Mouse (Mus musculus): ENCODE results near the gene Zfp950. TPM values are rescaled to one million over a fixed set of nuclear protein-coding genes. Genes with fewer than 3 reads are reported as not detected.

Zfp950 gene
- 24.5 TPM for polyA plus RNA-seq (2017; shearing (Covaris generic))

GRCm38 (mm10) chr19:61140342-61141206 is at the start of gene Zfp950:
Gene Zfp950, minus strand, starts transcription at chr19:61140840.

GRCm38 (mm10) chr19:61183590-61183989 is 43.0 kb upstream of the Zfp950 start, which contains the start of gene Gm6020:
Gene Gm6020, plus strand, starts transcription at chr19:61183890.

GRCm38 (mm10) chr19:61175756-61176324 is 35.2 kb upstream of the Zfp950 start, which contains the start of gene Gm7102:
Gene Gm7102, minus strand, starts transcription at chr19:61176309.

Other genes with a start within 250 kb of the Zfp950 start
- gene Gm7102, start 35.5 kb upstream of the Zfp950 start, polyA plus RNA-seq (2017; shearing (Covaris generic)), result not detected
- not detected for gene Gm6020, start 43.0 kb upstream of the Zfp950 start, polyA plus RNA-seq (2017; shearing (Covaris generic))
- 19.7 TPM for gene Csf2ra, start 87.6 kb upstream of the Zfp950 start, polyA plus RNA-seq (2017; shearing (Covaris generic))
- gene Gm21060, start 156.2 kb upstream of the Zfp950 start, polyA plus RNA-seq (2017; shearing (Covaris generic)), result not detected